Mouse (Mus musculus): ENCODE measurements around the gene Casp3.

Gene Casp3

GRCm38 (mm10) chr8:46611557-46611956 lies 5.5 kb upstream of the Casp3 start:
- no peak for DNase-seq

GRCm38 (mm10) chr8:46612913-46613312 lies 4.2 kb upstream of the Casp3 start:
- DNase-seq, result no peak

- DNase-seq, result peak in 1 of 2 experiments; percentile 50
Observed at GRCm38 (mm10) chr8:46613377-46613776, 3.7 kb upstream of the Casp3 start.

GRCm38 (mm10) chr8:46615936-46616335 lies 1.2 kb upstream of the Casp3 start:
- DNase-seq, result no peak

GRCm38 (mm10) chr8:46617690-46618620 lies 864 bp downstream of the Casp3 start:
- no peak for DNase-seq

- no peak for DNase-seq
Observed at GRCm38 (mm10) chr8:46618639-46619320, 1.7 kb downstream of the Casp3 start.

- no peak for DNase-seq
Observed at GRCm38 (mm10) chr8:46622446-46623270, 5.6 kb downstream of the Casp3 start.

GRCm38 (mm10) chr8:46625166-46625565 lies 8.1 kb downstream of the Casp3 start:
- DNase-seq, result no peak

GRCm38 (mm10) chr8:46626642-46627041 lies 9.6 kb downstream of the Casp3 start:
- no peak for DNase-seq

- peak in 1 of 2 experiments; percentile 48 for DNase-seq
Observed at GRCm38 (mm10) chr8:46627881-46628280, 10.8 kb downstream of the Casp3 start.

GRCm38 (mm10) chr8:46628645-46629044 lies 11.6 kb downstream of the Casp3 start:
- DNase-seq, result no peak

GRCm38 (mm10) chr8:46630422-46630821 lies 13.3 kb downstream of the Casp3 start:
- DNase-seq, result no peak

- DNase-seq, result no peak
Observed at GRCm38 (mm10) chr8:46630932-46631331, 13.8 kb downstream of the Casp3 start.

GRCm38 (mm10) chr8:46639010-46639571 lies 22.0 kb downstream of the Casp3 start:
- peak; percentile 55 to 78 for DNase-seq

GRCm38 (mm10) chr8:46639852-46640251 lies 22.8 kb downstream of the Casp3 start:
- DNase-seq, result no peak

GRCm38 (mm10) chr8:46641272-46641671 lies 24.2 kb downstream of the Casp3 start:
- no peak for DNase-seq

- DNase-seq, result peak; percentile 19 to 48
Observed at GRCm38 (mm10) chr8:46648421-46648820, 31.3 kb downstream of the Casp3 start.

GRCm38 (mm10) chr8:46651872-46652271 lies 34.8 kb downstream of the Casp3 start:
- DNase-seq, result peak; percentile 55 to 72

- no peak for DNase-seq
Observed at GRCm38 (mm10) chr8:46655919-46656318, 38.8 kb downstream of the Casp3 start.

- DNase-seq, result peak; percentile 49 to 81
Observed at GRCm38 (mm10) chr8:46671496-46671895, 54.4 kb downstream of the Casp3 start.

- no peak for DNase-seq
Observed at GRCm38 (mm10) chr8:46680671-46681365, 63.7 kb downstream of the Casp3 start.
